Mouse (Mus musculus) gastrocnemius, postnatal 36 days (tissue): ENCODE measurements around the gene Gm28372. TPM values are rescaled to one million over a fixed set of nuclear protein-coding genes. Genes with fewer than 3 reads are reported as not detected.
A peak's percentile ranks its signal among the peaks of the same experiment; 100 is the strongest.
"Not testable (repeated sequence)": the region's sequence is repeated elsewhere in the genome, so short reads cannot be mapped to it uniquely, and the experiment has no call there.

ENCODE experiments used
- DNase-seq, 2 experiments: peaks; one replicate each; pipeline ENCODE4 v3.0.0; 2022
- intact Hi-C: fragments of 180-260 bp; cut with DNase I; formaldehyde crosslinking; loops from one replicate; pipeline ENCODE4 v1.15.1; 2025
- long read RNA-seq, 2 experiments: library from polyadenylated mRNA; stranded (forward); transcript quantifications; one replicate each; pipeline ENCODE4 v2.0.0; 2021
- total RNA-seq, 2 experiments: library from RNA; stranded (reverse); gene quantifications; 2 replicates each; pipeline ENCODE4 v1.2.3; 2021

The Gm28372 gene
- not detected for total RNA-seq
- long read RNA-seq, experiment 1 = 0 reads
- long read RNA-seq, experiment 2 = 0 reads

- intact Hi-C loops = no loop called here
Measured at GRCm38 (mm10) chr2:130404939-130405338, at the start of gene Gm28372, which contains the start of gene 1700020A23Rik. Gm28372 (plus strand) TSS chr2:130405239. 1700020A23Rik (plus strand) TSS chr2:130405259.

GRCm38 (mm10) chr2:130357551-130357950, 47.5 kb upstream of the Gm28372 start:
- DNase-seq = no peak
- intact Hi-C loops = no loop called here

More at GRCm38 (mm10) chr2:130404939-130405338, at the start of gene Gm28372, which contains the start of gene 1700020A23Rik:
- no peak for DNase-seq

GRCm38 (mm10) chr2:130358852-130359251, 46.2 kb upstream of the Gm28372 start:
- DNase-seq = no peak
- intact Hi-C loops = no loop called here

- DNase-seq = no peak
- intact Hi-C loops = loop anchor here (5.0 kb wide), 1 partner anchor 70 kb away; no protein-coding TSS in a partner anchor
Measured at GRCm38 (mm10) chr2:130362511-130363026, 42.5 kb upstream of the Gm28372 start.

GRCm38 (mm10) chr2:130365211-130366094, 39.6 kb upstream of the Gm28372 start:
- no peak for DNase-seq
- intact Hi-C loops = no loop called here

GRCm38 (mm10) chr2:130367386-130367785, 37.7 kb upstream of the Gm28372 start:
- no peak for DNase-seq
- intact Hi-C loops = no loop called here

GRCm38 (mm10) chr2:130373026-130373425, 32.0 kb upstream of the Gm28372 start:
- DNase-seq, intact Hi-C loops: not testable (repeated sequence)

- intact Hi-C loops = no loop called here
- DNase-seq = no peak
Measured at GRCm38 (mm10) chr2:130374951-130375350, 30.1 kb upstream of the Gm28372 start.

- no peak for DNase-seq
- intact Hi-C loops = no loop called here
Measured at GRCm38 (mm10) chr2:130383205-130383604, 21.8 kb upstream of the Gm28372 start.

- intact Hi-C loops = no loop called here
- DNase-seq = no peak
Measured at GRCm38 (mm10) chr2:130383895-130384294, 21.1 kb upstream of the Gm28372 start.

- DNase-seq = no peak
- intact Hi-C loops = no loop called here
Measured at GRCm38 (mm10) chr2:130386212-130386611, 18.8 kb upstream of the Gm28372 start.

GRCm38 (mm10) chr2:130388796-130389195, 16.2 kb upstream of the Gm28372 start:
- no peak for DNase-seq
- intact Hi-C loops = no loop called here

- intact Hi-C loops = no loop called here
- DNase-seq = no peak
Measured at GRCm38 (mm10) chr2:130390993-130391625, 13.9 kb upstream of the Gm28372 start.

GRCm38 (mm10) chr2:130392836-130393235, 12.2 kb upstream of the Gm28372 start:
- intact Hi-C loops = no loop called here
- DNase-seq = no peak

GRCm38 (mm10) chr2:130395696-130396095, 9.3 kb upstream of the Gm28372 start:
- intact Hi-C loops = no loop called here
- no peak for DNase-seq

GRCm38 (mm10) chr2:130397186-130397985, 7.7 kb upstream of the Gm28372 start, which contains the start of gene Cpxm1:
Cpxm1 (minus strand) TSS chr2:130397574.
- intact Hi-C loops = no loop called here
- DNase-seq = no peak

GRCm38 (mm10) chr2:130398091-130398490, 6.9 kb upstream of the Gm28372 start:
- peak in 1 of 2 experiments; percentile 29 for DNase-seq
- intact Hi-C loops = no loop called here

- no peak for DNase-seq
- intact Hi-C loops = no loop called here
Measured at GRCm38 (mm10) chr2:130400046-130400445, 5.0 kb upstream of the Gm28372 start.

GRCm38 (mm10) chr2:130401891-130402290, 3.1 kb upstream of the Gm28372 start:
- no peak for DNase-seq
- intact Hi-C loops = no loop called here

- intact Hi-C loops = no loop called here
- DNase-seq = no peak
Measured at GRCm38 (mm10) chr2:130406178-130406577, 1.1 kb downstream of the Gm28372 start, which contains the start of gene Tmem239. Tmem239 (plus strand) TSS chr2:130406478.
